Mouse (Mus musculus) heart, embryonic 13.5 days (tissue): ENCODE results near the gene Tmem246. TPM values are rescaled to one million over a fixed set of nuclear protein-coding genes. Genes with fewer than 3 reads are reported as not detected.

Experiments used
- ATAC-seq: fragments of 200-750 bp; cut with Nextera tagmentation; 2 replicates; pipeline ENCODE4 v1.8.0; 2017; ENCODE audit warnings: moderate TSS enrichment; ENCODE audit not compliant: insufficient number of reproducible peaks, low FRiP score, low TSS enrichment; ENCODE audit errors: extremely low read depth
- H3K27ac ChIP-seq: fragments of 300-500 bp; sonication (generic); replicated peaks from 2 replicates; pipeline ENCODE4 v1.5.1; 2015; ENCODE audit warnings: moderate library complexity, mild to moderate bottlenecking, inconsistent platforms
- H3K27me3 ChIP-seq: fragments of 300-500 bp; sonication (generic); replicated peaks from 2 replicates; pipeline ENCODE4 v1.6.1; 2015; ENCODE audit warnings: mild to moderate bottlenecking, inconsistent platforms
- H3K36me3 ChIP-seq: fragments of 300-500 bp; sonication (generic); 2 replicates; pipeline ENCODE4 v1.6.1; 2015; ENCODE audit warnings: mild to moderate bottlenecking, inconsistent platforms
- H3K4me1 ChIP-seq: fragments of 300-500 bp; sonication (generic); 2 replicates; pipeline ENCODE4 v1.6.1; 2015; ENCODE audit warnings: inconsistent platforms
- H3K4me2 ChIP-seq: fragments of 300-500 bp; sonication (generic); 2 replicates; pipeline ENCODE4 v1.6.1; 2015; ENCODE audit warnings: inconsistent platforms, mild to moderate bottlenecking, moderate library complexity
- H3K4me3 ChIP-seq: fragments of 300-500 bp; sonication (generic); 2 replicates; pipeline ENCODE4 v1.5.1; 2015; ENCODE audit warnings: moderate library complexity, mild to moderate bottlenecking, inconsistent platforms
- H3K9ac ChIP-seq: fragments of 300-500 bp; sonication (generic); 2 replicates; pipeline ENCODE4 v1.6.1; 2015; ENCODE audit warnings: inconsistent platforms, mild to moderate bottlenecking, moderate library complexity
- H3K9me3 ChIP-seq: fragments of 300-500 bp; sonication (generic); 2 replicates; pipeline ENCODE4 v1.6.1; 2016; ENCODE audit warnings: inconsistent platforms
- WGBS: fragments of 180-500 bp; shearing (Covaris S2); methylation state at CpG from one replicate; pipeline ENCODE4 v1.1.7; 2015; ENCODE audit warnings: mixed read lengths; 5-methylcytosine and 5-hydroxymethylcytosine counted together
- polyA plus RNA-seq: library from polyadenylated mRNA; unstranded; fragments of >200 nt; fragmentation: Nextera tagmentation; extraction: Ambion mirVana; gene quantifications from 2 replicates; pipeline ENCODE4 v1.2.1, GENCODE M21; 2015

Tmem246 gene
- polyA plus RNA-seq, 1 experiment from 2014 or later: 45.0 TPM

GRCm38 (mm10) chr4:49616924-49617323, 19.2 kb upstream of the Tmem246 start:
- no peak overlapping the region for H3K9ac ChIP-seq
- H3K9me3 ChIP-seq: no peaks in the 10 kb centered on the region
- no peak overlapping the region for H3K27ac ChIP-seq
- no peaks in the 10 kb centered on the region for H3K4me1 ChIP-seq
- no peak overlapping the region for H3K4me3 ChIP-seq
- H3K27me3 ChIP-seq: no peaks in the 10 kb centered on the region
- no peak for ATAC-seq
- no peaks in the 10 kb centered on the region for H3K36me3 ChIP-seq
- no peak overlapping the region for H3K4me2 ChIP-seq
- 86% methylated on average over 10 of the region's 10 CpGs for WGBS

- WGBS: 90% methylated on average over 1 of the region's 1 CpGs
- H3K4me3 ChIP-seq: no peak overlapping the region
- H3K9ac ChIP-seq: no peak overlapping the region
- no peaks in the 10 kb centered on the region for H3K4me1 ChIP-seq
- no peak for ATAC-seq
- no peak overlapping the region for H3K27ac ChIP-seq
- H3K36me3 ChIP-seq: no peaks in the 10 kb centered on the region
- no peaks in the 10 kb centered on the region for H3K9me3 ChIP-seq
- no peak overlapping the region for H3K4me2 ChIP-seq
- peaks cover 9% of the 10 kb centered on the region; the same call in 1 of the 2 replicates for H3K27me3 ChIP-seq
Observed at GRCm38 (mm10) chr4:49605459-49605858, 7.8 kb upstream of the Tmem246 start.

- Histone ChIP-seq H3K4me3 (no peak overlapping the region), H3K9ac (no peak overlapping the region), H3K27ac (no peak overlapping the region), H3K4me2 (no peak overlapping the region), H3K36me3 (no peaks in the 10 kb centered on the region), H3K27me3 (peaks cover 9% of the 10 kb centered on the region; the same call in 1 of the 2 replicates), H3K9me3 (no peaks in the 10 kb centered on the region), H3K4me1 (no peaks in the 10 kb centered on the region)
- 73% methylated on average over 5 of the region's 5 CpGs for WGBS
- no peak for ATAC-seq
Observed at GRCm38 (mm10) chr4:49604616-49605015, 6.9 kb upstream of the Tmem246 start.

- Histone ChIP-seq H3K27me3 (peaks cover 9% of the 10 kb centered on the region; the same call in 1 of the 2 replicates), H3K4me2 (no peak overlapping the region), H3K36me3 (no peaks in the 10 kb centered on the region), H3K4me1 (no peaks in the 10 kb centered on the region), H3K9ac (no peak overlapping the region), H3K4me3 (no peak overlapping the region), H3K9me3 (no peaks in the 10 kb centered on the region), H3K27ac (no peak overlapping the region)
- WGBS: 43% methylated on average over 1 of the region's 1 CpGs
- ATAC-seq: no peak
Observed at GRCm38 (mm10) chr4:49604016-49604546, 6.4 kb upstream of the Tmem246 start.

- no peak overlapping the region for H3K4me2 ChIP-seq
- H3K9ac ChIP-seq: no peak overlapping the region
- H3K4me3 ChIP-seq: no peak overlapping the region
- H3K27me3 ChIP-seq: peaks cover 9% of the 10 kb centered on the region; the same call in 1 of the 2 replicates
- 87% methylated on average over 2 of the region's 2 CpGs for WGBS
- H3K27ac ChIP-seq: no peak overlapping the region
- no peaks in the 10 kb centered on the region for H3K36me3 ChIP-seq
- H3K4me1 ChIP-seq: peaks cover under 1% of the 10 kb centered on the region
- no peaks in the 10 kb centered on the region for H3K9me3 ChIP-seq
- ATAC-seq: no peak
Observed at GRCm38 (mm10) chr4:49603161-49603560, 5.5 kb upstream of the Tmem246 start.

- peak overlapping the region; percentile 68 for H3K4me3 ChIP-seq
- no peaks in the 10 kb centered on the region for H3K27me3 ChIP-seq
- H3K4me2 ChIP-seq: peak overlapping the region; percentile 72
- H3K36me3 ChIP-seq: no peaks in the 10 kb centered on the region
- WGBS: 1% methylated on average over 20 of the region's 20 CpGs
- peak overlapping the region; percentile 88 for H3K9ac ChIP-seq
- peaks cover 21% of the 10 kb centered on the region for H3K4me1 ChIP-seq
- H3K9me3 ChIP-seq: no peaks in the 10 kb centered on the region
- ATAC-seq: no peak
- peak overlapping the region; percentile 91 for H3K27ac ChIP-seq
Observed at GRCm38 (mm10) chr4:49596846-49597182, 862 bp downstream of the Tmem246 start.

- Histone ChIP-seq H3K9me3 (no peaks in the 10 kb centered on the region), H3K4me2 (no peak overlapping the region), H3K27ac (no peak overlapping the region), H3K36me3 (peaks cover 29% of the 10 kb centered on the region), H3K4me3 (no peak overlapping the region), H3K4me1 (peaks cover 29% of the 10 kb centered on the region), H3K27me3 (no peaks in the 10 kb centered on the region), H3K9ac (no peak overlapping the region)
- 69% methylated on average over 2 of the region's 2 CpGs for WGBS
- ATAC-seq: no peak
Observed at GRCm38 (mm10) chr4:49590152-49590551, 7.5 kb downstream of the Tmem246 start.

- Histone ChIP-seq H3K4me1 (peaks cover 38% of the 10 kb centered on the region), H3K4me2 (no peak overlapping the region), H3K27ac (no peak overlapping the region), H3K27me3 (no peaks in the 10 kb centered on the region), H3K36me3 (peaks cover 40% of the 10 kb centered on the region), H3K9me3 (no peaks in the 10 kb centered on the region), H3K4me3 (no peak overlapping the region), H3K9ac (no peak overlapping the region)
- 84% methylated on average over 10 of the region's 10 CpGs for WGBS
- no peak for ATAC-seq
Observed at GRCm38 (mm10) chr4:49586811-49587210, 10.9 kb downstream of the Tmem246 start.

GRCm38 (mm10) chr4:49585524-49586101, 12.1 kb downstream of the Tmem246 start:
- H3K27me3 ChIP-seq: no peaks in the 10 kb centered on the region
- peaks cover 45% of the 10 kb centered on the region for H3K4me1 ChIP-seq
- H3K9ac ChIP-seq: no peak overlapping the region
- H3K9me3 ChIP-seq: no peaks in the 10 kb centered on the region
- H3K27ac ChIP-seq: peak overlapping the region; percentile 73
- H3K4me2 ChIP-seq: no peak overlapping the region
- no peak overlapping the region for H3K4me3 ChIP-seq
- 41% methylated on average over 7 of the region's 7 CpGs for WGBS
- ATAC-seq: 0 out of 2 replicates have a peak, but pooled peaks have one; percentile 19
- peaks cover 40% of the 10 kb centered on the region for H3K36me3 ChIP-seq

- peak overlapping the region; percentile 30; the same call in 1 of the 2 replicates for H3K4me2 ChIP-seq
- ATAC-seq: no peak
Observed at GRCm38 (mm10) chr4:49583965-49584831, 13.5 kb downstream of the Tmem246 start.

GRCm38 (mm10) chr4:49581256-49581655, 16.4 kb downstream of the Tmem246 start:
- H3K36me3 ChIP-seq: peaks cover 22% of the 10 kb centered on the region
- no peak overlapping the region for H3K4me3 ChIP-seq
- no peak overlapping the region for H3K27ac ChIP-seq
- WGBS: 53% methylated on average over 4 of the region's 4 CpGs
- H3K9me3 ChIP-seq: no peaks in the 10 kb centered on the region
- H3K9ac ChIP-seq: no peak overlapping the region
- H3K27me3 ChIP-seq: no peaks in the 10 kb centered on the region
- no peak overlapping the region for H3K4me2 ChIP-seq
- no peak for ATAC-seq
- peaks cover 38% of the 10 kb centered on the region for H3K4me1 ChIP-seq

More at GRCm38 (mm10) chr4:49583965-49584831, 13.5 kb downstream of the Tmem246 start:
- Histone ChIP-seq H3K27ac (peak overlapping the region; percentile 73), H3K36me3 (peaks cover 35% of the 10 kb centered on the region), H3K27me3 (no peaks in the 10 kb centered on the region), H3K4me3 (no peak overlapping the region), H3K9me3 (no peaks in the 10 kb centered on the region), H3K4me1 (peaks cover 42% of the 10 kb centered on the region), H3K9ac (peak overlapping the region; percentile 20; the same call in 1 of the 2 replicates)
- 44% methylated on average over 14 of the region's 14 CpGs for WGBS
